Mouse (Mus musculus): ENCODE measurements around the gene Ing2. TPM values are rescaled to one million over a fixed set of nuclear protein-coding genes. Genes with fewer than 3 reads are reported as not detected.

Gene Ing2
- total and polyA plus RNA-seq, 3 experiments: 7.2 to 22.0 (median 16.8) TPM

GRCm38 (mm10) chr8:47659463-47659862 is 15.9 kb downstream of the Ing2 start:
- H3K9me3 ChIP-seq (replicated peaks; ENCODE audit: low read length): no peaks in the 10 kb centered on the region
- no peak overlapping the region for H3K9ac ChIP-seq (ENCODE audit: insufficient read depth, low read depth)
- H3K27me3 ChIP-seq (replicated peaks): no peaks in the 10 kb centered on the region
- in situ Hi-C loops (cut with MboI; ENCODE audit: low pct_ligation_motif_present, low pct_unique_long_range_greater_than_20kb, low sequenced_read_pairs) (no loop called here), dilution Hi-C loops (cut with MboI; ENCODE audit: extremely low pct_ligation_motif_present, extremely low pct_unique_long_range_greater_than_20kb, low sequenced_read_pairs) (no loop called here)
- no peak for DNase-seq (ENCODE audit: extremely low read depth)
- H3K79me2 ChIP-seq (replicated peaks; ENCODE audit: control insufficient read depth, extremely low read depth, insufficient read depth, poor library complexity, severe bottlenecking): no peaks in the 10 kb centered on the region
- no peak overlapping the region for H3K27ac ChIP-seq (ENCODE audit: insufficient read depth, low read depth)
- H3K4me3 ChIP-seq (replicated peaks in 1 of 3; ENCODE audit: low read depth in 2 of 3, low read length in 2 of 3, poor library complexity in 1 of 3): no peak overlapping the region
- peaks cover 0 to 3% of the 10 kb centered on the region in 2 experiments for H3K36me3 ChIP-seq (replicated peaks in 1 of 2; ENCODE audit: control insufficient read depth in 1 of 2, insufficient read depth in 1 of 2, low read length in 1 of 2)
- TF ChIP-seq E2F4 (IDR thresholded peaks at IDR 0.05; ENCODE audit: insufficient replicate concordance, low read depth, low read length) (no peak), NELFE (IDR thresholded peaks at IDR 0.05; ENCODE audit: low read depth, low read length) (no peak), TCF12 (IDR thresholded peaks at IDR 0.05; ENCODE audit: low read depth, low read length) (no peak), MYC (IDR thresholded peaks at IDR 0.05; ENCODE audit: low read depth, low read length) (no peak), ELF1 (IDR thresholded peaks at IDR 0.05; ENCODE audit: low read depth, low read length) (no peak), KAT2A (IDR thresholded peaks at IDR 0.05; ENCODE audit: insufficient replicate concordance, low read length) (no peak), MXI1 (IDR thresholded peaks at IDR 0.05; ENCODE audit: low read depth, low read length) (no peak), SIN3A (IDR thresholded peaks at IDR 0.05; ENCODE audit: low read length) (no peak), MEF2A (IDR thresholded peaks at IDR 0.05; ENCODE audit: borderline replicate concordance, low read depth, low read length) (no peak), ETS1 (conservative IDR thresholded peaks at IDR 0.05; ENCODE audit: low read depth, low read length) (no peak), CTCF (conservative IDR thresholded peaks at IDR 0.05 in 1 of 2, IDR thresholded peaks at IDR 0.05 in 1 of 2; ENCODE audit: low read depth in 2 of 2, low read length in 2 of 2) (no peak), POLR2A (IDR thresholded peaks at IDR 0.05; ENCODE audit: low read depth, low read length) (no peak), POLR2AphosphoS2 (IDR thresholded peaks at IDR 0.05; ENCODE audit: low read depth, low read length) (no peak)
- H3K4me2 ChIP-seq (ENCODE audit: insufficient read depth, low read depth, poor library complexity, severe bottlenecking): no peak overlapping the region
- H3K4me1 ChIP-seq (ENCODE audit: control insufficient read depth in 1 of 2, insufficient read depth in 2 of 2): peaks cover 0 to under 1% of the 10 kb centered on the region in 2 experiments; a peak in 1 of 4 replicates

DNA sequence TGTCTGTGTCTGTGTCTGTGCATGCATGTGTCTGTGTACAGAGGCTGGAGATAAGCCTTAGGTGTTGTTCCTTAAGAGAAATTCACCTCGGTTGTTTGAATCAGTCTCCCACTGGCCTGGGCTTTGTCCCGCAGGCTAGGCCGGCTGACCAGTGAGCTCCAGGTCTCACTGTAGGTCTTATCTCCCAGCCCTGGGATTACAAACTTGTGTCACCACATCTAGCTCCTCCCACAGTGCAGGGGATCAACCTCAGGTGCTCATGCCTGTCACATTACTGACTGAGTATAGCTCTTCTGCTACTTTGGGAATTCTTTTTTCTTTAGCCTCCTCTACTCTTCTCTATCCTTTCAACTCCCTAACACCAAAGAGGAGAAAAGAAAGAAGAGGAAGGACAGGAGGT is 20.9 kb downstream of the Ing2 start:
- Histone ChIP-seq H3K79me2 (replicated peaks; ENCODE audit: control insufficient read depth, extremely low read depth, insufficient read depth, poor library complexity, severe bottlenecking) (no peaks in the 10 kb centered on the region), H3K4me3 (replicated peaks in 1 of 3; ENCODE audit: low read depth in 2 of 3, low read length in 2 of 3, poor library complexity in 1 of 3) (no peak overlapping the region), H3K4me1 (ENCODE audit: control insufficient read depth in 1 of 2, insufficient read depth in 2 of 2) (peaks cover 2 to 15% of the 10 kb centered on the region in 2 experiments; a peak in 3 of 4 replicates), H3K36me3 (replicated peaks in 1 of 2; ENCODE audit: control insufficient read depth in 1 of 2, insufficient read depth in 1 of 2, low read length in 1 of 2) (no peaks in the 10 kb centered on the region), H3K27me3 (replicated peaks) (no peaks in the 10 kb centered on the region), H3K27ac (ENCODE audit: insufficient read depth, low read depth) (no peak overlapping the region), H3K9me3 (replicated peaks; ENCODE audit: low read length) (no peaks in the 10 kb centered on the region), H3K9ac (ENCODE audit: insufficient read depth, low read depth) (no peak overlapping the region), H3K4me2 (ENCODE audit: insufficient read depth, low read depth, poor library complexity, severe bottlenecking) (no peak overlapping the region)
- no peak for DNase-seq (ENCODE audit: extremely low read depth)
- TF ChIP-seq ELF1 (IDR thresholded peaks at IDR 0.05; ENCODE audit: low read depth, low read length) (no peak), NRF1 (IDR thresholded peaks at IDR 0.05; ENCODE audit: low read depth, low read length) (no peak), BHLHE40 (IDR thresholded peaks at IDR 0.05; ENCODE audit: low read depth, low read length) (no peak), ZKSCAN1 (IDR thresholded peaks at IDR 0.05; ENCODE audit: borderline replicate concordance, low read depth, low read length) (no peak), SMC3 (IDR thresholded peaks at IDR 0.05; ENCODE audit: low read depth, low read length) (no peak), RCOR1 (conservative IDR thresholded peaks at IDR 0.05; ENCODE audit: low read depth, low read length) (no peak), ZNF384 (IDR thresholded peaks at IDR 0.05; ENCODE audit: low read depth, low read length) (no peak), USF1 (IDR thresholded peaks at IDR 0.05; ENCODE audit: low read depth, low read length) (no peak), MAZ (IDR thresholded peaks at IDR 0.05; ENCODE audit: low read depth, low read length) (no peak), E2F4 (IDR thresholded peaks at IDR 0.05; ENCODE audit: insufficient replicate concordance, low read depth, low read length) (no peak), IRF4 (IDR thresholded peaks at IDR 0.05; ENCODE audit: low read depth, low read length) (no peak)
- dilution Hi-C loops (cut with MboI; ENCODE audit: extremely low pct_ligation_motif_present, extremely low pct_unique_long_range_greater_than_20kb, low sequenced_read_pairs): no loop called here
- in situ Hi-C loops (cut with MboI; ENCODE audit: low pct_ligation_motif_present, low pct_unique_long_range_greater_than_20kb, low sequenced_read_pairs): no loop called here

Measured in CH12.LX (cell line).